Mouse (Mus musculus) lung, embryonic 14.5 days (tissue): ENCODE measurements around the gene Scaf1. TPM values are rescaled to one million over a fixed set of nuclear protein-coding genes. Genes with fewer than 3 reads are reported as not detected.

Experiments
- ATAC-seq: fragments of 200-750 bp; cut with Nextera tagmentation; 2 replicates; pipeline ENCODE4 v1.8.0; 2017; ENCODE audit warnings: mild to moderate bottlenecking, moderate TSS enrichment, moderate library complexity; ENCODE audit not compliant: insufficient read depth
- DNase-seq: peaks from one replicate; pipeline ENCODE4 v3.0.0-alpha.2; 2015
- H3K27ac ChIP-seq: fragments of 300-500 bp; sonication (generic); 2 replicates; pipeline ENCODE4 v1.5.1; 2014; ENCODE audit warnings: low read depth, mild to moderate bottlenecking, moderate library complexity
- H3K27me3 ChIP-seq: fragments of 300-500 bp; sonication (generic); 2 replicates; pipeline ENCODE4 v1.6.1; 2014; ENCODE audit warnings: low read length, control low read depth; ENCODE audit not compliant: insufficient read depth
- H3K36me3 ChIP-seq: fragments of 300-500 bp; sonication (generic); 2 replicates; pipeline ENCODE4 v1.6.1; 2014; ENCODE audit warnings: control low read depth; ENCODE audit not compliant: insufficient read depth
- H3K4me1 ChIP-seq: fragments of 300-500 bp; sonication (generic); 2 replicates; pipeline ENCODE4 v1.6.1; 2014; ENCODE audit warnings: antibody characterized with exemption, control low read depth; ENCODE audit not compliant: insufficient read depth
- H3K4me2 ChIP-seq: fragments of 300-500 bp; sonication (generic); 2 replicates; pipeline ENCODE4 v1.6.1; 2014; ENCODE audit warnings: mild to moderate bottlenecking
- H3K4me3 ChIP-seq: fragments of 300-500 bp; sonication (generic); 2 replicates; pipeline ENCODE4 v1.5.1; 2014; ENCODE audit warnings: low read depth, low read length
- H3K9ac ChIP-seq: fragments of 300-500 bp; sonication (generic); 2 replicates; pipeline ENCODE4 v1.6.1; 2014
- H3K9me3 ChIP-seq: fragments of 300-500 bp; sonication (generic); 2 replicates; pipeline ENCODE4 v1.6.1; 2016; ENCODE audit warnings: low read depth, low read length, control low read depth
- CTCF ChIP-seq: IDR thresholded peaks from 2 replicates; pipeline ENCODE4 v1.5.1; 2016; ENCODE audit warnings: antibody characterized with exemption, low read depth
- WGBS: fragments of 180-500 bp; shearing (Covaris S2); extraction: QIAGEN DNeasy Blood & Tissue Kit; methylation state at CpG from one replicate; pipeline ENCODE4 v1.1.7; 2014; 5-methylcytosine and 5-hydroxymethylcytosine counted together
- microRNA-seq: library from miRNA; unstranded; fragments of <30 nt; microRNA quantifications from one replicate; pipeline ENCODE4, GENCODE M21; 2016; ENCODE audit warnings: borderline number of aligned reads
- polyA plus RNA-seq: library from polyadenylated mRNA; unstranded; fragments of >200 nt; fragmentation: Nextera tagmentation; extraction: Ambion mirVana; gene quantifications from 2 replicates; pipeline ENCODE4 v1.2.1, GENCODE M21; 2014

Gene Scaf1
- polyA plus RNA-seq, 1 experiment from 2014 or later = 53.6 TPM

DNA sequence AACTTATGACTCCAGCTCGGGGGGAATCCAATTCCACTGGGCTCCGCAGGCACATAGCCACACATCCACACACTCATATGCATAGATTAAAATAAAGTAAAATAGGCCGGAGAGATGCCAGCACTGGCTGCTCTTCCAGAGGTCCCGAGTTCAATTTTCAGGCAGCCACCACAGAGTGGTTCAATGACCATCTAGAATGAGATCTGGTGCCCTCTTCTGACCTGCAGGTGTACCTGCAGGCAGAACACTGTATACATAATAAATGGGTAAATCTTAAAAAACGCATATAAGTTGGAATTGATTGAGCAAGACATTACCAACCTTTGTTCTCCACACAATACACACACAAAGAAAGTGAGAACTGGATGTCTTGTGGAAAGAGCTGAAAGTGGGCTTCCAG is 60.5 kb downstream of the Scaf1 start:
- H3K4me1 ChIP-seq = peaks cover 12% of the 10 kb centered on the region; the same call in 1 of the 2 replicates
- no peak overlapping the region for H3K4me2 ChIP-seq
- TF ChIP-seq CTCF = peak; percentile 57
- ATAC-seq = no peak
- H3K27me3 ChIP-seq = peaks cover 12% of the 10 kb centered on the region
- no peak overlapping the region for H3K27ac ChIP-seq
- no peaks in the 10 kb centered on the region for H3K36me3 ChIP-seq
- 48% methylated on average over 5 of the region's 5 CpGs for WGBS
- no peak overlapping the region for H3K9ac ChIP-seq
- H3K9me3 ChIP-seq = no peaks in the 10 kb centered on the region
- peak; percentile 59 for DNase-seq
- no peak overlapping the region for H3K4me3 ChIP-seq

DNA sequence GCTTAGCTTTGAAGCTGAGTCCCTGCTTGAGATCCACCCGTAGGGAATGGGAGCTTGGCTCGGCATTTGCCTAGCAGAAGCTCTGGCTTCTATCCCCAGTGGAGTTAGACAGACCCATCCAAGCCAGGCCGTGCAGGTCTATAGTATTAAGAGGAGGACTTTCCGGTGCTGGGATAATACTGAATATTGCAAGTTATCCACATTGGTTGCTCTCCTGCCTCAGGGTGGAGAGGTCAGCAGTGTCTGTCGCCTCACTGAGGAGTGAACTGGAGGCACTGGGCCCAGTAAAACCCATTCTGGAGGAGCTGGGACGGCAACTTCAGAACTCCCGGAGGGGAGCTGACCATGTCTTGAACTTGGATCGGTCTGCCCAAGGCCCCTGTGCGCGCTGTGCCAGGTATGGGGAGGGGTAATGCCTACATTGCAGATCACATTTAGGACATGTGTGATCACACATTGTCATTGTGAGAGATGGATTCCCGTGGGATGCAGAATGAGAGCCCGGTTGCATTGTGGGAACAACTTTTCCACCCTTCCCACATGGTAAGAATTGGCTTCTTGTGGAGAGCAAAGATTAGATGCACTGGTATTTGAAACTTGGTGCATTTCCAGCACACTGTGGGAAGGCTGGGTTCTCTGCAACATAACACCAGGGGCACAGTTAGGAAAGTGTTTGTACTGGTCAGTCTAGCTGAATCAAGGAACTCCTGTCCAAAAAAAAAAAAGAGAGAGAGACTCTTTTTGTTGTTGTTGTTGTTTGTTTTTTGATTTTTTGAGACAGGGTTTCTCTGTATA is 61.9 kb downstream of the Scaf1 start:
- H3K4me1 ChIP-seq = peaks cover 12% of the 10 kb centered on the region; the same call in 1 of the 2 replicates
- no peak for TF ChIP-seq CTCF
- no peak overlapping the region for H3K4me3 ChIP-seq
- no peaks in the 10 kb centered on the region for H3K36me3 ChIP-seq
- 80% methylated on average over 12 of the region's 12 CpGs for WGBS
- peaks cover 19% of the 10 kb centered on the region for H3K27me3 ChIP-seq
- DNase-seq (no peak), ATAC-seq (no peak)
- H3K27ac ChIP-seq = no peak overlapping the region
- H3K9me3 ChIP-seq = no peaks in the 10 kb centered on the region
- H3K4me2 ChIP-seq = no peak overlapping the region
- H3K9ac ChIP-seq = no peak overlapping the region

DNA sequence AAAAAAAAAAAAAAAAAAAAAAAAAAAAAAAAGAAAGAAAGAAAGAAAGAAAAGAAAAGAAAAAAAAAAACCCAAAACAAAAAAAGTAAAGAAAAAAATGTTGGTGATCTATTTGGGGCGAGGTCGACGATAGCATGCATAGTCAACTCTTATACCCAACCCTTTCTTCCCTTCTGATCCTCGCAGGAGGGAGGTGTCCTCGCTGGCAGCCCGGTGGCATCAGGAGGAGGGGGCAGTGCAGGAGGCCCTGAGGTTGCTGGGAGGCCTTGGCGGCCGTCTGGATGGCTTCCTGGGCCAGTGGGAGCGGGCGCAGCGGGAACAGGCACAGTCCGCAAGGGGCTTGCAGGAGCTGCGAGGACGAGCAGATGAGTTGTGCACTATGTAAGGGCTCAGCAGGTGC is 62.6 kb downstream of the Scaf1 start:
- no peak for TF ChIP-seq CTCF
- Histone ChIP-seq H3K27ac (no peak overlapping the region), H3K4me3 (no peak overlapping the region), H3K9me3 (no peaks in the 10 kb centered on the region), H3K4me2 (no peak overlapping the region), H3K4me1 (peaks cover 12% of the 10 kb centered on the region; the same call in 1 of the 2 replicates), H3K9ac (no peak overlapping the region), H3K36me3 (no peaks in the 10 kb centered on the region), H3K27me3 (peaks cover 19% of the 10 kb centered on the region)
- no peak for DNase-seq
- WGBS = 60% methylated on average over 14 of the region's 14 CpGs
- no peak for ATAC-seq

Small RNA genes within 50 kb of the gene (microRNA-seq; reads per million reads assigned to microRNA genes)
- gene Mir7054 = not detected

Other genes with a start within 250 kb of the Scaf1 start
- 65.8 and 68.9 TPM in 2 replicates for gene Nup62, start 200.3 kb downstream of the Scaf1 start, polyA plus RNA-seq
- gene Il4i1, start 200.0 kb downstream of the Scaf1 start, polyA plus RNA-seq = 0.93 and 1.5 TPM in 2 replicates
- gene Atf5, start 199.7 kb downstream of the Scaf1 start, polyA plus RNA-seq = 3.1 TPM in 2 replicates
- 61.9 and 76.9 TPM in 2 replicates for gene Akt1s1, start 167.4 kb downstream of the Scaf1 start, polyA plus RNA-seq
- gene Tbc1d17, start 167.3 kb downstream of the Scaf1 start, polyA plus RNA-seq = 60.1 and 73.7 TPM in 2 replicates
- gene Pnkp, start 159.2 kb downstream of the Scaf1 start, polyA plus RNA-seq = 30.3 and 30.7 TPM in 2 replicates
- 386 and 443 TPM in 2 replicates for gene Ptov1, start 146.6 kb downstream of the Scaf1 start, polyA plus RNA-seq
- gene Med25, start 123.7 kb downstream of the Scaf1 start, polyA plus RNA-seq = 77.9 and 79.5 TPM in 2 replicates
- gene Fuz, start 120.3 kb downstream of the Scaf1 start, polyA plus RNA-seq = 17.7 and 19.1 TPM in 2 replicates
- 73.6 and 83.2 TPM in 2 replicates for gene Ap2a1, start 86.9 kb downstream of the Scaf1 start, polyA plus RNA-seq
- gene Tsks, start 73.2 kb downstream of the Scaf1 start, polyA plus RNA-seq = 0.11 and 0.14 TPM in 2 replicates
- 14.9 and 15.5 TPM in 2 replicates for gene Cpt1c, start 41.5 kb downstream of the Scaf1 start, polyA plus RNA-seq
- gene Prmt1, start 29.8 kb downstream of the Scaf1 start, polyA plus RNA-seq = 228 and 238 TPM in 2 replicates
- 78.7 and 83.0 TPM in 2 replicates for gene Irf3, start 18.7 kb downstream of the Scaf1 start, polyA plus RNA-seq
- 69.9 and 76.9 TPM in 2 replicates for gene Bcl2l12, start 17.7 kb downstream of the Scaf1 start, polyA plus RNA-seq
- gene Rras, start 1.6 kb upstream of the Scaf1 start, polyA plus RNA-seq = 46.2 and 46.5 TPM in 2 replicates
- 14.2 and 16.2 TPM in 2 replicates for gene Prr12, start 36.5 kb upstream of the Scaf1 start, polyA plus RNA-seq
- 68.6 and 71.9 TPM in 2 replicates for gene Nosip, start 46.1 kb upstream of the Scaf1 start, polyA plus RNA-seq
- gene Prrg2, start 46.3 kb upstream of the Scaf1 start, polyA plus RNA-seq = 18.1 and 19.2 TPM in 2 replicates
- gene Rcn3, start 75.9 kb upstream of the Scaf1 start, polyA plus RNA-seq = 344 and 360 TPM in 2 replicates
- gene Fcgrt, start 87.5 kb upstream of the Scaf1 start, polyA plus RNA-seq = 56.4 and 57.0 TPM in 2 replicates
- gene Rps11, start 108.1 kb upstream of the Scaf1 start, polyA plus RNA-seq = 1,873 and 1,878 TPM in 2 replicates
- 1,527 and 1,587 TPM in 2 replicates for gene Rpl13a, start 112.4 kb upstream of the Scaf1 start, polyA plus RNA-seq
- 1.2 and 1.4 TPM in 2 replicates for gene Gm45713, start 119.9 kb upstream of the Scaf1 start, polyA plus RNA-seq
- gene Flt3l, start 120.1 kb upstream of the Scaf1 start, polyA plus RNA-seq = 0.72 and 1.1 TPM in 2 replicates
- gene Pih1d1, start 137.9 kb upstream of the Scaf1 start, polyA plus RNA-seq = 110 and 112 TPM in 2 replicates
- gene Aldh16a1, start 138.2 kb upstream of the Scaf1 start, polyA plus RNA-seq = 52.1 and 52.9 TPM in 2 replicates
- 0.09 and 0.97 TPM in 2 replicates for gene Slc17a7, start 147.6 kb upstream of the Scaf1 start, polyA plus RNA-seq
- not detected in 2 replicates for gene Gfy, start 163.2 kb upstream of the Scaf1 start, polyA plus RNA-seq
- gene Pth2, start 164.6 kb upstream of the Scaf1 start, polyA plus RNA-seq = not detected in 2 replicates
- 0.19 and 0.38 TPM in 2 replicates for gene Ccdc155, start 188.5 kb upstream of the Scaf1 start, polyA plus RNA-seq
- 0.45 TPM in 1 of 2 replicates, not detected in the other for gene Dkkl1, start 195.8 kb upstream of the Scaf1 start, polyA plus RNA-seq
- gene Tead2, start 199.4 kb upstream of the Scaf1 start, polyA plus RNA-seq = 204 and 222 TPM in 2 replicates
- 2.1 and 2.9 TPM in 2 replicates for gene Cd37, start 222.8 kb upstream of the Scaf1 start, polyA plus RNA-seq
- not detected in 2 replicates for gene Slc6a16, start 224.7 kb upstream of the Scaf1 start, polyA plus RNA-seq